Mouse (Mus musculus): ENCODE data around the gene Rpn2. TPM values are rescaled to one million over a fixed set of nuclear protein-coding genes. Genes with fewer than 3 reads are reported as not detected.

Gene Rpn2
- polyA plus RNA-seq, 1 experiment = 214 TPM

DNA sequence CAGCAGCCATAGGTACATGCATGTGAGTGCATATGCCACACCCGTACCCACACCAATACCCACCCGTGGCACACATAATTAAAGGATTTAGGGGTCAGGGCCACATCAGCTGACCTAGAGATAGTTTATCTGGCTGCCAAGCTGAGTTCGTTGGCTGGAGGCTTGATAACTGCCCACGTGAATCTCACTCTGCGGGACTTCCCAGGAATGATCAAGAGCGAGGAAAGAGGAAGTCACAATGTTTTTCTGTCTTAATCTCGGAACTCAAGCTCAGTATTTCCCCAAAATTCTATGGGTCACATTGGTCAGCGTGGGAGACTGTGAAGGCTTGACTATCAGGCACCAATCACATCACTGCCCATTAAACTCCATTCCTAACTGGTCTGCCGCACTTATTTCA is 87.9 kb downstream of the Rpn2 start:
- Histone ChIP-seq H3K36me3 (ENCODE audit: control insufficient read depth, insufficient read depth, low read length, poor library complexity, severe bottlenecking) (peaks cover 3% of the 10 kb centered on the region; the same call in 1 of the 2 replicates), H3K4me3 (ENCODE audit: low read depth, low read length) (0 out of 2 replicates have a peak overlapping the region, but pooled peaks have one; percentile 15), H3K4me1 (ENCODE audit: control insufficient read depth, insufficient read depth, low read length) (peaks cover 3% of the 10 kb centered on the region)

GRCm38 (mm10) chr2:157367184-157367893 is 88.5 kb downstream of the Rpn2 start, which contains the start of gene Manbal:
Gene Manbal, plus strand, starts transcription at chr2:157367594.
- H3K27ac ChIP-seq (ENCODE audit: insufficient read depth, low read length) = peak within 1 kb of the TSS; percentile 85
- H3K4me3 ChIP-seq (ENCODE audit: low read depth, low read length) = peak within 1 kb of the TSS; percentile 100
- peaks cover 1% of the 10 kb centered on the region for H3K4me1 ChIP-seq (ENCODE audit: control insufficient read depth, insufficient read depth, low read length)
- 0 out of 2 replicates have a peak, but pooled peaks have one; percentile 49 for TF ChIP-seq EP300 (IDR thresholded peaks at IDR 0.05; ENCODE audit: insufficient read depth, low read depth, low read length)
- TF ChIP-seq POLR2A (IDR thresholded peaks at IDR 0.05; ENCODE audit: insufficient read depth, low read length) = peak; percentile 16
- TF ChIP-seq CTCF (IDR thresholded peaks at IDR 0.05; ENCODE audit: low read depth, low read length) = no peak
- peak within 1 kb of the TSS; percentile 96 for H3K9ac ChIP-seq (ENCODE audit: low read depth, poor library complexity, severe bottlenecking)
- no peaks in the 10 kb centered on the region for H3K9me3 ChIP-seq (replicated peaks; ENCODE audit: control insufficient read depth, insufficient read depth, low read length, poor library complexity, severe bottlenecking)
- no peaks in the 10 kb centered on the region for H3K27me3 ChIP-seq (ENCODE audit: control insufficient read depth, insufficient read depth, low read length, poor library complexity, severe bottlenecking)
- peaks cover 4% of the 10 kb centered on the region; the same call in 1 of the 2 replicates for H3K36me3 ChIP-seq (ENCODE audit: control insufficient read depth, insufficient read depth, low read length, poor library complexity, severe bottlenecking)

More for the DNA sequence above, 87.9 kb downstream of the Rpn2 start:
- TF ChIP-seq CTCF (IDR thresholded peaks at IDR 0.05; ENCODE audit: low read depth, low read length) (no peak), EP300 (IDR thresholded peaks at IDR 0.05; ENCODE audit: insufficient read depth, low read depth, low read length) (no peak), POLR2A (IDR thresholded peaks at IDR 0.05; ENCODE audit: insufficient read depth, low read length) (no peak)
- Histone ChIP-seq H3K27me3 (ENCODE audit: control insufficient read depth, insufficient read depth, low read length, poor library complexity, severe bottlenecking) (no peaks in the 10 kb centered on the region), H3K9ac (ENCODE audit: low read depth, poor library complexity, severe bottlenecking) (0 out of 2 replicates have a peak overlapping the region, but pooled peaks have one; percentile 96), H3K9me3 (replicated peaks; ENCODE audit: control insufficient read depth, insufficient read depth, low read length, poor library complexity, severe bottlenecking) (no peaks in the 10 kb centered on the region), H3K27ac (ENCODE audit: insufficient read depth, low read length) (no peak overlapping the region)

GRCm38 (mm10) chr2:157367991-157368390 is 89.2 kb downstream of the Rpn2 start:
- Histone ChIP-seq H3K4me1 (ENCODE audit: control insufficient read depth, insufficient read depth, low read length) (peaks cover 1% of the 10 kb centered on the region), H3K9ac (ENCODE audit: low read depth, poor library complexity, severe bottlenecking) (peak overlapping the region; percentile 96), H3K27me3 (ENCODE audit: control insufficient read depth, insufficient read depth, low read length, poor library complexity, severe bottlenecking) (no peaks in the 10 kb centered on the region), H3K27ac (ENCODE audit: insufficient read depth, low read length) (peak overlapping the region; percentile 85), H3K9me3 (replicated peaks; ENCODE audit: control insufficient read depth, insufficient read depth, low read length, poor library complexity, severe bottlenecking) (no peaks in the 10 kb centered on the region), H3K4me3 (ENCODE audit: low read depth, low read length) (peak overlapping the region; percentile 100), H3K36me3 (ENCODE audit: control insufficient read depth, insufficient read depth, low read length, poor library complexity, severe bottlenecking) (peaks cover 4% of the 10 kb centered on the region; the same call in 1 of the 2 replicates)
- TF ChIP-seq EP300 (IDR thresholded peaks at IDR 0.05; ENCODE audit: insufficient read depth, low read depth, low read length) (no peak), CTCF (IDR thresholded peaks at IDR 0.05; ENCODE audit: low read depth, low read length) (no peak), POLR2A (IDR thresholded peaks at IDR 0.05; ENCODE audit: insufficient read depth, low read length) (no peak)

GRCm38 (mm10) chr2:157371696-157372095 is 92.9 kb downstream of the Rpn2 start:
- Histone ChIP-seq H3K27me3 (ENCODE audit: control insufficient read depth, insufficient read depth, low read length, poor library complexity, severe bottlenecking) (no peaks in the 10 kb centered on the region), H3K4me3 (ENCODE audit: low read depth, low read length) (no peak overlapping the region), H3K4me1 (ENCODE audit: control insufficient read depth, insufficient read depth, low read length) (peaks cover 3% of the 10 kb centered on the region), H3K9me3 (replicated peaks; ENCODE audit: control insufficient read depth, insufficient read depth, low read length, poor library complexity, severe bottlenecking) (0 out of 2 replicates have a peak, but pooled peaks cover 2% of the 10 kb centered on the region), H3K36me3 (ENCODE audit: control insufficient read depth, insufficient read depth, low read length, poor library complexity, severe bottlenecking) (peaks cover 4% of the 10 kb centered on the region; the same call in 1 of the 2 replicates), H3K9ac (ENCODE audit: low read depth, poor library complexity, severe bottlenecking) (no peak overlapping the region), H3K27ac (ENCODE audit: insufficient read depth, low read length) (no peak overlapping the region)
- TF ChIP-seq CTCF (IDR thresholded peaks at IDR 0.05; ENCODE audit: low read depth, low read length) (no peak), EP300 (IDR thresholded peaks at IDR 0.05; ENCODE audit: insufficient read depth, low read depth, low read length) (no peak), POLR2A (IDR thresholded peaks at IDR 0.05; ENCODE audit: insufficient read depth, low read length) (no peak)

GRCm38 (mm10) chr2:157373681-157374080 is 94.9 kb downstream of the Rpn2 start:
- TF ChIP-seq CTCF (IDR thresholded peaks at IDR 0.05; ENCODE audit: low read depth, low read length) = no peak
- TF ChIP-seq EP300 (IDR thresholded peaks at IDR 0.05; ENCODE audit: insufficient read depth, low read depth, low read length) = no peak
- TF ChIP-seq POLR2A (IDR thresholded peaks at IDR 0.05; ENCODE audit: insufficient read depth, low read length) = no peak
- Histone ChIP-seq H3K27ac (ENCODE audit: insufficient read depth, low read length) (no peak overlapping the region; the same call in 1 of the 2 replicates), H3K4me3 (ENCODE audit: low read depth, low read length) (no peak overlapping the region), H3K9me3 (replicated peaks; ENCODE audit: control insufficient read depth, insufficient read depth, low read length, poor library complexity, severe bottlenecking) (0 out of 2 replicates have a peak, but pooled peaks cover 2% of the 10 kb centered on the region), H3K9ac (ENCODE audit: low read depth, poor library complexity, severe bottlenecking) (no peak overlapping the region), H3K4me1 (ENCODE audit: control insufficient read depth, insufficient read depth, low read length) (peaks cover 12% of the 10 kb centered on the region), H3K36me3 (ENCODE audit: control insufficient read depth, insufficient read depth, low read length, poor library complexity, severe bottlenecking) (peaks cover 4% of the 10 kb centered on the region; the same call in 1 of the 2 replicates), H3K27me3 (ENCODE audit: control insufficient read depth, insufficient read depth, low read length, poor library complexity, severe bottlenecking) (no peaks in the 10 kb centered on the region)

DNA sequence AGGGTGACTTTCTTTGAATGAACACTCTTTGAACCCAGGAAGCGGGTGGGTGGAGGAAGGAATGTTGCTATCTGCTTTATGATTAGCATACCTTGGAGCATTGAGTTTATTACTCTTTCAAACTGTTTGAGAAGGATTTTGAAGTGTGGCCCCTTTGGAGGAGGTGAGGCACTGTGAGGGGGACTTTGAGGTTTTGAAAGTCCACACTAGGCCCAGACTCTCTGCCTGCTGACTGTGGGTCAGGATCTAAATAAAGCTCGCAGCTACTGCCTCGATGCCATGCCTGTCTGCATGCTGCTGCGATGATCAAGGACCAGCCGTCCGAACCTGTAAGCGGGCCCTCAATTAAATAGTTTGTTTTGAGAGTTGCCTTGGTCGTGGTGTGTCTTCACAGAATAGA is 96.2 kb downstream of the Rpn2 start:
- peak overlapping the region; percentile 77 for H3K27ac ChIP-seq (ENCODE audit: insufficient read depth, low read length)
- no peaks in the 10 kb centered on the region for H3K27me3 ChIP-seq (ENCODE audit: control insufficient read depth, insufficient read depth, low read length, poor library complexity, severe bottlenecking)
- no peak for TF ChIP-seq EP300 (IDR thresholded peaks at IDR 0.05; ENCODE audit: insufficient read depth, low read depth, low read length)
- no peak for TF ChIP-seq CTCF (IDR thresholded peaks at IDR 0.05; ENCODE audit: low read depth, low read length)
- TF ChIP-seq POLR2A (IDR thresholded peaks at IDR 0.05; ENCODE audit: insufficient read depth, low read length) = no peak
- peaks cover 4% of the 10 kb centered on the region for H3K36me3 ChIP-seq (ENCODE audit: control insufficient read depth, insufficient read depth, low read length, poor library complexity, severe bottlenecking)
- H3K4me3 ChIP-seq (ENCODE audit: low read depth, low read length) = no peak overlapping the region
- peaks cover 13% of the 10 kb centered on the region for H3K4me1 ChIP-seq (ENCODE audit: control insufficient read depth, insufficient read depth, low read length)
- H3K9me3 ChIP-seq (replicated peaks; ENCODE audit: control insufficient read depth, insufficient read depth, low read length, poor library complexity, severe bottlenecking) = 0 out of 2 replicates have a peak, but pooled peaks cover 2% of the 10 kb centered on the region
- H3K9ac ChIP-seq (ENCODE audit: low read depth, poor library complexity, severe bottlenecking) = 0 out of 2 replicates have a peak overlapping the region, but pooled peaks have one; percentile 5

Other genes with a start within 250 kb of the Rpn2 start
- gene Soga1, start 199.8 kb upstream of the Rpn2 start, polyA plus RNA-seq (2011; ENCODE audit: insufficient read depth, insufficient read length, low read depth, missing spikeins) = 9.8 and 11.5 TPM in 2 replicates
- gene Tldc2, start 192.0 kb upstream of the Rpn2 start, polyA plus RNA-seq (2011; ENCODE audit: insufficient read depth, insufficient read length, low read depth, missing spikeins) = not detected in 2 replicates
- 77.6 and 82.5 TPM in 2 replicates for gene Samhd1, start 143.8 kb upstream of the Rpn2 start, polyA plus RNA-seq (2011; ENCODE audit: insufficient read depth, insufficient read length, low read depth, missing spikeins)
- 21.7 and 23.8 TPM in 2 replicates for gene Rbl1, start 74.5 kb upstream of the Rpn2 start, polyA plus RNA-seq (2011; ENCODE audit: insufficient read depth, insufficient read length, low read depth, missing spikeins)
- gene Mroh8, start 532 bp downstream of the Rpn2 start, polyA plus RNA-seq (2011; ENCODE audit: insufficient read depth, insufficient read length, low read depth, missing spikeins) = 0.37 TPM in 1 of 2 replicates, not detected in the other
- gene Ghrh, start 68.5 kb downstream of the Rpn2 start, polyA plus RNA-seq (2011; ENCODE audit: insufficient read depth, insufficient read length, low read depth, missing spikeins) = not detected in 2 replicates
- gene Manbal, start 88.6 kb downstream of the Rpn2 start, polyA plus RNA-seq (2011; ENCODE audit: insufficient read depth, insufficient read length, low read depth, missing spikeins) = 37.8 and 38.1 TPM in 2 replicates
- 53.4 and 54.7 TPM in 2 replicates for gene Src, start 139.4 kb downstream of the Rpn2 start, polyA plus RNA-seq (2011; ENCODE audit: insufficient read depth, insufficient read length, low read depth, missing spikeins)

Measured in ES-Bruce4 (cell line).